24 mouse cellular contexts compared by ENCODE assay signal in the genomic region with DNA sequence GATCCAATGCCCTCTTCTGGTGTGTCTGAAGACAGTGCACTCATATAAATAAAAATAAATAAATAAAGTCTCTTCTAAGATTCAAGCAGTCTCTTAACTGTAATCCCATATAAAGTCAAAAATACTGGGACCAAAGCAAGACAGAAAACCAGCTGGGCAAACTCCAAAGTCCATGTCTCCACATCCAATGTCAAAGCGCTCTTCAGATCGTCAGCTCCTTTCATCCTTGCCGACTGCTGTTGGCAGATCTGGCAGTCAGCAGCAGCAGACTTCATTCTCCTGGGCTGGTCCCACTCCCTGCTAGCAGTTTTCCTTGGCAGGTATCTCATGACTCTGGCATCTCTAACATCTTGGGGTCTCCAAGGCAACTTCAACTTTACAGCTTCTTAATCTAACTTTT. TPM values are rescaled to one million over a fixed set of nuclear protein-coding genes. Genes with fewer than 3 reads are reported as not detected.
DNase-seq lines count a peak whose midpoint lies in the region; ATAC-seq and TF ChIP-seq lines count a peak whose summit lies in the region.
"Had no signal": no experiment of that assay in that cellular context is flagged by ENCODE, and none has a peak within 500 bp of the region (broad histone marks: within the 10 kb centered on the region; RNA-seq: fewer than 3 reads in every experiment).

No protein-coding gene starts in this region.

- no peaks in the 10 kb centered on the region for H3K27me3 ChIP-seq in heart, embryonic 15.5 days
- H3K27me3 ChIP-seq in kidney, adult 2 months (replicated peaks; ENCODE audit: control insufficient read depth, insufficient read depth, low read length): no peaks in the 10 kb centered on the region
- H3K27me3 ChIP-seq in liver, adult 2 months (ENCODE audit: control insufficient read depth, insufficient read depth, low read length): no peaks in the 10 kb centered on the region
- H3K27me3 ChIP-seq in limb, embryonic 13.5 days: no peaks in the 10 kb centered on the region
- H3K27me3 ChIP-seq: CH12.LX; liver, embryonic 13.5 days; Patski had no signal

- peaks cover 11% of the 10 kb centered on the region for H3K79me2 ChIP-seq in liver, adult 2 months (ENCODE audit: control insufficient read depth, insufficient read depth, low read length)

- 69% methylated on average over 3 of the region's 3 CpGs for WGBS in heart, embryonic 15.5 days
- WGBS in kidney, adult 2 months: 59% methylated on average over 3 of the region's 3 CpGs
- 22% methylated on average over 3 of the region's 3 CpGs for WGBS in liver, adult 2 months
- 88% methylated on average over 3 of the region's 3 CpGs for WGBS in limb, embryonic 13.5 days

- H3K4me1 ChIP-seq in heart, embryonic 15.5 days (replicated peaks): peaks cover 37% of the 10 kb centered on the region
- H3K4me1 ChIP-seq in kidney, adult 2 months (ENCODE audit: control insufficient read depth, insufficient read depth, low read length): peaks cover 17% of the 10 kb centered on the region; the same call in 1 of the 2 replicates
- peaks cover 23% of the 10 kb centered on the region for H3K4me1 ChIP-seq in liver, adult 2 months (ENCODE audit: control insufficient read depth, insufficient read depth, low read length)
- H3K4me1 ChIP-seq in limb, embryonic 13.5 days: peaks cover 34% of the 10 kb centered on the region

- intact Hi-C loops in heart, postnatal 36 days (cut with DNase I): no loop called here

- TF ChIP-seq POLR2A in kidney, adult 2 months (IDR thresholded peaks at IDR 0.05; ENCODE audit: low read depth, low read length): no peak
- no peak for TF ChIP-seq POLR2A in liver, adult 2 months (IDR thresholded peaks at IDR 0.05; ENCODE audit: extremely low read depth, insufficient read depth, low read length)

- no peaks in the 10 kb centered on the region for H3K9me3 ChIP-seq in heart, embryonic 15.5 days (replicated peaks)
- H3K9me3 ChIP-seq in limb, embryonic 13.5 days: no peaks in the 10 kb centered on the region
- H3K9me3 ChIP-seq: liver, embryonic 13.5 days had no signal

- H3K27ac ChIP-seq in heart, embryonic 15.5 days: no peak overlapping the region
- H3K27ac ChIP-seq in kidney, adult 2 months (ENCODE audit: insufficient read depth, low read depth, low read length): no peak overlapping the region
- H3K27ac ChIP-seq in liver, adult 2 months (replicated peaks; ENCODE audit: insufficient read depth, low read depth, low read length): no peak overlapping the region
- H3K27ac ChIP-seq in limb, embryonic 13.5 days: no peak overlapping the region
- H3K27ac ChIP-seq: liver, embryonic 13.5 days had no signal

- DNase-seq in heart, postnatal 36 days: no peak
- DNase-seq in kidney, adult 2 months: peak; percentile 78
- DNase-seq in kidney, postnatal 14 days: no peak
- DNase-seq in liver, adult 2 months (ENCODE audit: extremely low read depth, low read depth, low spot score): peak; percentile 87
- no peak for DNase-seq in liver
- no peak for DNase-seq in right cerebral cortex, postnatal 25 days
- DNase-seq: adrenal gland, adult 8-10 months; B cell, adult 2 months; cerebellum, adult 11-12 months; cerebellum, postnatal 10 days; layer of hippocampus, adult 9-11 months; liver, embryonic 13.5 days; lung, adult 2 months; lung, postnatal 14 days; right cerebral cortex, postnatal 14 days; spleen, adult 18-20 months; thymus, postnatal 14 days had no signal

- no peak overlapping the region for H3K4me2 ChIP-seq in heart, embryonic 15.5 days
- peak overlapping the region; percentile 87; the same call in 1 of the 2 replicates for H3K4me2 ChIP-seq in limb, embryonic 13.5 days (replicated peaks)
- H3K4me2 ChIP-seq: midbrain, embryonic 11.5 days had no signal

- 0 out of 2 replicates have a peak overlapping the region, but pooled peaks have one; percentile 7 for H3K4me3 ChIP-seq in heart, embryonic 15.5 days
- H3K4me3 ChIP-seq in kidney, adult 2 months (ENCODE audit: insufficient read depth, low read depth, low read length): no peak overlapping the region
- H3K4me3 ChIP-seq in liver, adult 2 months (ENCODE audit: insufficient read depth, low read depth, low read length): no peak overlapping the region
- H3K4me3 ChIP-seq in limb, embryonic 13.5 days: peak overlapping the region; percentile 75; the same call in 1 of the 2 replicates
- H3K4me3 ChIP-seq: liver, embryonic 13.5 days had no signal

- peaks cover 21% of the 10 kb centered on the region for H3K36me3 ChIP-seq in heart, embryonic 15.5 days
- peaks cover 1% of the 10 kb centered on the region; the same call in 1 of the 2 replicates for H3K36me3 ChIP-seq in kidney, adult 2 months (ENCODE audit: control insufficient read depth, insufficient read depth, low read length)
- H3K36me3 ChIP-seq in liver, adult 2 months (ENCODE audit: control insufficient read depth, insufficient read depth, low read length): peaks cover 16% of the 10 kb centered on the region
- peaks cover 32% of the 10 kb centered on the region for H3K36me3 ChIP-seq in limb, embryonic 13.5 days

- TF ChIP-seq CTCF in kidney, adult 2 months (conservative IDR thresholded peaks at IDR 0.05; ENCODE audit: insufficient read depth, insufficient read length, low read depth, low read length): no peak
- no peak for TF ChIP-seq CTCF in liver, adult 2 months (IDR thresholded peaks at IDR 0.05; ENCODE audit: low read depth, low read length)

- ATAC-seq in heart, embryonic 15.5 days (replicated peaks; ENCODE audit: insufficient number of reproducible peaks, insufficient read depth, low FRiP score, low read depth): no peak
- ATAC-seq in limb, embryonic 13.5 days (ENCODE audit: low FRiP score, low read depth): no peak
- ATAC-seq: forebrain, embryonic 14.5 days; Patski had no signal

- no peak overlapping the region for H3K9ac ChIP-seq in heart, embryonic 15.5 days
- H3K9ac ChIP-seq in liver, adult 2 months (ENCODE audit: low read depth, low read length): no peak overlapping the region
- peak overlapping the region; percentile 1; the same call in 1 of the 2 replicates for H3K9ac ChIP-seq in limb, embryonic 13.5 days
- H3K9ac ChIP-seq: liver, embryonic 13.5 days had no signal

RNA-seq across cellular contexts. Expression of a gene that starts 1.4 kb away (rescaled TPM):
- polyA plus RNA-seq in heart, embryonic 15.5 days (2015; fragmentation: Nextera tagmentation; extraction: Ambion mirVana): 4.4 and 5.5 TPM in 2 replicates
- 1 to 10 TPM; 5.0 to 5.3 TPM for total RNA-seq in heart, postnatal 36 days (2021)
- 9.6 and 12.1 TPM in 2 replicates for polyA plus RNA-seq in kidney, adult 2 months (2012; rRNA removed)
- 4.0 and 4.5 TPM in 2 replicates for total RNA-seq in liver, adult 2 months (2014; rRNA removed)
- 6.5 and 9.3 TPM in 2 replicates for polyA plus RNA-seq in liver, adult 2 months (2012; rRNA removed)
- polyA plus RNA-seq in limb, embryonic 13.5 days (2015; fragmentation: Nextera tagmentation; extraction: Ambion mirVana): 9.5 and 10.3 TPM in 2 replicates

RNA-seq across cellular contexts. Expression of a gene that starts 1.5 kb away (rescaled TPM):
- 27.0 and 32.8 TPM in 2 replicates for polyA plus RNA-seq in heart, embryonic 15.5 days (2015; fragmentation: Nextera tagmentation; extraction: Ambion mirVana)
- 10 to 100 TPM; 32.7 to 36.7 TPM for total RNA-seq in heart, postnatal 36 days (2021)
- polyA plus RNA-seq in kidney, adult 2 months (2012; rRNA removed): 21.0 and 21.1 TPM in 2 replicates
- 4.3 and 4.6 TPM in 2 replicates for total RNA-seq in liver, adult 2 months (2014; rRNA removed)
- 10.0 and 12.2 TPM in 2 replicates for polyA plus RNA-seq in liver, adult 2 months (2012; rRNA removed)
- 57.0 and 65.7 TPM in 2 replicates for polyA plus RNA-seq in limb, embryonic 13.5 days (2015; fragmentation: Nextera tagmentation; extraction: Ambion mirVana)

RNA-seq across cellular contexts. Expression of a gene that starts 23.7 kb away (rescaled TPM):
- polyA plus RNA-seq in heart, embryonic 15.5 days (2015; fragmentation: Nextera tagmentation; extraction: Ambion mirVana): 16.1 and 21.1 TPM in 2 replicates
- 10 to 100 TPM; 14.0 to 15.1 TPM for total RNA-seq in heart, postnatal 36 days (2021)
- 25.2 and 26.7 TPM in 2 replicates for polyA plus RNA-seq in kidney, adult 2 months (2012; rRNA removed)
- 10.3 and 10.8 TPM in 2 replicates for total RNA-seq in liver, adult 2 months (2014; rRNA removed)
- polyA plus RNA-seq in liver, adult 2 months (2012; rRNA removed): 11.3 and 13.1 TPM in 2 replicates
- 38.6 and 39.0 TPM in 2 replicates for polyA plus RNA-seq in limb, embryonic 13.5 days (2015; fragmentation: Nextera tagmentation; extraction: Ambion mirVana)

RNA-seq across cellular contexts. Expression of a gene that starts 27.9 kb away (rescaled TPM):
- 13.9 and 21.6 TPM in 2 replicates for polyA plus RNA-seq in heart, embryonic 15.5 days (2015; fragmentation: Nextera tagmentation; extraction: Ambion mirVana)
- 10 to 100 TPM in 1 of 2 experiments, 1 to 10 TPM in 1; 8.6 to 11.2 TPM for total RNA-seq in heart, postnatal 36 days (2021)
- 91.4 and 115 TPM in 2 replicates for polyA plus RNA-seq in kidney, adult 2 months (2012; rRNA removed)
- total RNA-seq in liver, adult 2 months (2014; rRNA removed): 23.4 and 23.6 TPM in 2 replicates
- 18.5 and 22.9 TPM in 2 replicates for polyA plus RNA-seq in liver, adult 2 months (2012; rRNA removed)
- polyA plus RNA-seq in limb, embryonic 13.5 days (2015; fragmentation: Nextera tagmentation; extraction: Ambion mirVana): 40.2 and 42.3 TPM in 2 replicates

RNA-seq across cellular contexts. Expression of a gene that starts 35.5 kb away (rescaled TPM):
- 0.78 and 1.5 TPM in 2 replicates for polyA plus RNA-seq in heart, embryonic 15.5 days (2015; fragmentation: Nextera tagmentation; extraction: Ambion mirVana)
- total RNA-seq in heart, postnatal 36 days (2021): under 1 TPM; 0.69 to 0.87 TPM
- polyA plus RNA-seq in kidney, adult 2 months (2012; rRNA removed): 1.5 and 1.8 TPM in 2 replicates
- 302 and 310 TPM in 2 replicates for total RNA-seq in liver, adult 2 months (2014; rRNA removed)
- polyA plus RNA-seq in liver, adult 2 months (2012; rRNA removed): 349 and 371 TPM in 2 replicates
- 2.5 and 3.5 TPM in 2 replicates for polyA plus RNA-seq in limb, embryonic 13.5 days (2015; fragmentation: Nextera tagmentation; extraction: Ambion mirVana)
- total RNA-seq: monocyte, adult 5-6 weeks had no signal

Comparison
In these comparisons a context has a peak if more than half of its experiments do, and no peak if none do; other contexts are left out.
1. DNase-seq: peak in kidney, adult 2 months (single experiment) and liver, adult 2 months (single experiment); none in heart, postnatal 36 days (0 of 2), kidney, postnatal 14 days (single experiment), liver (single experiment) and right cerebral cortex, postnatal 25 days (single experiment).
2. H3K4me3 ChIP-seq: peak in heart, embryonic 15.5 days (single experiment) and limb, embryonic 13.5 days (single experiment); none in kidney, adult 2 months (single experiment) and liver, adult 2 months (single experiment).